ENCODE assay signal across 8 mouse cellular contexts in the genomic region with DNA sequence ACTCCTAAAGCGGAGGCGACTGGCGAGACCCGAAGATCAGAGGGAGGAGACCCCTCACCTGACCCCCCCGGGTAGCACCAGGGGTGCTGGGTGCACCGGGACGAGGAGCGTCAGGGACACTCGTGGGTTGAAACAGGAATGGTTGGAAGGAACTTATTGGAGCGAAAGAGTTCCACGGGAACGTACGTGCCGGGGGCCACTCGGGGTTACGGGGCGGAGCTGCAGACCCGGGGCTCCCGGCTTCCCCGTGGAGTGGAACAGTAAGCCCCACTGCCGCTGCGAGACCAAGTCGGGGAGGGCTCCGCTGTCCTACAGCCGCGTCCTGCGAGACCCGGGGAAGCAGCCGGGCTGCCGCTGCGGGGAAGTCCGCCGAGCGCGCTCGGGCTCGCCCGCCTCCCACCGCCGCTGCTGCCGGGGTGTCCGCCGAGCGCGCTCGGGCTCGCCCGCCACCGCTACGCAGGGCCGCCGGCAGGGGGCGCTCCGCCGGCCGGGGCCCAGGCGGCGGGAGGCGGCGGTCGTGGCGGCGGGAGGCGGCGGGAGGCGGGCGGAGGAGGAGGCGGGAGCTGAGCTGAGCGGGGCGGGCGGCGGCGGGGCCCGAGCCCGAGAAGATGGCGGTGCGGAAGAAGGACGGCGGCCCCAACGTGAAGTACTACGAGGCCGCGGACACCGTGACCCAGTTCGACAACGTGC. TPM values are rescaled to one million over a fixed set of nuclear protein-coding genes. Genes with fewer than 3 reads are reported as not detected.
DNase-seq lines count a peak whose midpoint lies in the region; ATAC-seq and TF ChIP-seq lines count a peak whose summit lies in the region.

A gene (plus strand): TSS at position 530 of the 690 bp plus-strand sequence.

- ATAC-seq in forebrain, postnatal 0 days: peak; percentile 84
- peak; percentile 84 for ATAC-seq in neural tube, embryonic 15.5 days (ENCODE audit: low FRiP score)

- H3K4me3 ChIP-seq in ES-E14 (ENCODE audit: insufficient read depth in 1 of 2, low read depth in 1 of 2, low read length in 2 of 2, poor library complexity in 1 of 2, severe bottlenecking in 1 of 2): peak within 1 kb of the TSS; percentile 88 to 99
- H3K4me3 ChIP-seq in forebrain, postnatal 0 days (ENCODE audit: low read depth, low read length): peak within 1 kb of the TSS; percentile 86
- peak within 1 kb of the TSS; percentile 85 for H3K4me3 ChIP-seq in layer of hippocampus, adult 2 months
- H3K4me3 ChIP-seq in lung, adult 2 months (replicated peaks; ENCODE audit: extremely low read depth, low read depth, low read length): peak within 1 kb of the TSS; percentile 99
- peak within 1 kb of the TSS; percentile 70 for H3K4me3 ChIP-seq in neural tube, embryonic 15.5 days (replicated peaks)

- intact Hi-C loops in heart, postnatal 36 days (cut with DNase I): loop anchor here (1.0 to 2.0 kb wide), 2 partner anchors 32 to 77 kb away; no protein-coding TSS in a partner anchor

- H3K9ac ChIP-seq in ES-E14 (ENCODE audit: insufficient read depth, low read depth, low read length, poor library complexity, severe bottlenecking): peak within 1 kb of the TSS; percentile 96
- peak within 1 kb of the TSS; percentile 90 for H3K9ac ChIP-seq in forebrain, postnatal 0 days
- peak within 1 kb of the TSS; percentile 94 for H3K9ac ChIP-seq in neural tube, embryonic 15.5 days (replicated peaks)

- in situ Hi-C loops in ES-E14 (cut with MboI; ENCODE audit: low sequenced_read_pairs in 2 of 2, unreplicated experiment in 2 of 2): no loop called here

- peak within 1 kb of the TSS; percentile 57 for H3K4me2 ChIP-seq in forebrain, postnatal 0 days (ENCODE audit: low read depth)
- peak within 1 kb of the TSS; percentile 83 for H3K4me2 ChIP-seq in neural tube, embryonic 15.5 days

- TF ChIP-seq CTCF in forebrain, postnatal 0 days (IDR thresholded peaks at IDR 0.05; ENCODE audit: low read depth): peak; percentile 31; the same call in 1 of the 2 replicates
- peak; percentile 39 for TF ChIP-seq CTCF in layer of hippocampus, adult 2 months (conservative IDR thresholded peaks at IDR 0.05)
- no peak for TF ChIP-seq CTCF in lung, adult 2 months (IDR thresholded peaks at IDR 0.05; ENCODE audit: insufficient read depth, low read length)

- H3K9me3 ChIP-seq in ES-E14 (ENCODE audit: control insufficient read depth, insufficient read depth, low read depth, low read length): no peaks in the 10 kb centered on the region
- no peaks in the 10 kb centered on the region for H3K9me3 ChIP-seq in forebrain, postnatal 0 days (ENCODE audit: low read length)
- H3K9me3 ChIP-seq in neural tube, embryonic 15.5 days (replicated peaks): no peaks in the 10 kb centered on the region

- peak within 1 kb of the TSS; percentile 52; the same call in 1 of the 2 replicates for H3K27ac ChIP-seq in ES-E14 (ENCODE audit: insufficient read depth, low read depth, low read length, poor library complexity, severe bottlenecking)
- peak within 1 kb of the TSS; percentile 95 for H3K27ac ChIP-seq in forebrain, postnatal 0 days (ENCODE audit: low read depth, low read length)
- H3K27ac ChIP-seq in layer of hippocampus, adult 2 months: peak within 1 kb of the TSS; percentile 96
- peak within 1 kb of the TSS; percentile 96 for H3K27ac ChIP-seq in neural tube, embryonic 15.5 days (replicated peaks)

- 1% methylated on average over 62 of the region's 86 CpGs for WGBS in forebrain, postnatal 0 days
- WGBS in lung, adult 2 months: under 1% methylated on average over 83 of the region's 86 CpGs
- WGBS in neural tube, embryonic 15.5 days: 2% methylated on average over 56 of the region's 86 CpGs

- TF ChIP-seq POLR2A in lung, adult 2 months (IDR thresholded peaks at IDR 0.05; ENCODE audit: borderline replicate concordance, extremely low read depth, low read depth, low read length): peak; percentile 75; the same call in 1 of the 2 replicates

- peak; percentile 43 for DNase-seq in ES-E14 (ENCODE audit: low read depth, low spot score)
- DNase-seq in cerebellum, adult 18-20 months: peak; percentile 89 to 94
- DNase-seq in forebrain, postnatal 0 days: peak; percentile 89
- DNase-seq in heart, postnatal 36 days: peak; percentile 87 to 90
- DNase-seq in layer of hippocampus, adult 2 months (ENCODE audit: low spot score in 2 of 2): peak; percentile 78 to 80
- peak; percentile 78 for DNase-seq in lung, adult 2 months
- DNase-seq in testis, postnatal 14 days (ENCODE audit: low spot score): peak; percentile 84

- H3K4me1 ChIP-seq in ES-E14 (ENCODE audit: control insufficient read depth in 2 of 2, insufficient read depth in 2 of 2, low read length in 2 of 2, poor library complexity in 1 of 2): peaks cover 2 to 9% of the 10 kb centered on the region in 2 experiments; a peak in 2 of 4 replicates
- H3K4me1 ChIP-seq in forebrain, postnatal 0 days (ENCODE audit: insufficient read depth): peaks cover 10% of the 10 kb centered on the region; the same call in 1 of the 2 replicates
- peaks cover 7% of the 10 kb centered on the region for H3K4me1 ChIP-seq in lung, adult 2 months (ENCODE audit: control insufficient read depth, insufficient read depth, low read length)
- H3K4me1 ChIP-seq in neural tube, embryonic 15.5 days: peaks cover 24% of the 10 kb centered on the region

- H3K36me3 ChIP-seq in ES-E14 (ENCODE audit: control insufficient read depth, insufficient read depth, low read length, poor library complexity, severe bottlenecking): no peaks in the 10 kb centered on the region
- H3K36me3 ChIP-seq in forebrain, postnatal 0 days (ENCODE audit: insufficient read depth): peaks cover 16% of the 10 kb centered on the region
- peaks cover 25% of the 10 kb centered on the region for H3K36me3 ChIP-seq in neural tube, embryonic 15.5 days

- H3K27me3 ChIP-seq in forebrain, postnatal 0 days (ENCODE audit: insufficient read depth, low read length): no peaks in the 10 kb centered on the region
- H3K27me3 ChIP-seq in neural tube, embryonic 15.5 days (replicated peaks): no peaks in the 10 kb centered on the region

TF ChIP-seq in ES-E14, 5 proteins besides CTCF, POLR2A, EP300 and RAD21:
- TF ChIP-seq ZNF384 (IDR thresholded peaks at IDR 0.05; ENCODE audit: low read depth, low read length) (no peak), MAFK (IDR thresholded peaks at IDR 0.05; ENCODE audit: insufficient read depth, low read depth, low read length) (no peak), CHD2 (IDR thresholded peaks at IDR 0.05; ENCODE audit: low read depth, low read length) (no peak), ZC3H11A (IDR thresholded peaks at IDR 0.05; ENCODE audit: borderline replicate concordance, low read depth, low read length) (no peak), HCFC1 (IDR thresholded peaks at IDR 0.05; ENCODE audit: borderline replicate concordance, insufficient read depth, low read length) (no peak)

RNA-seq across cellular contexts. Expression of the gene that starts here (rescaled TPM):
- total RNA-seq in ES-E14 (2012; rRNA removed): 18.9 and 22.8 TPM in 2 replicates
- total RNA-seq in forebrain, postnatal 0 days (2014; rRNA removed): 197 and 223 TPM in 2 replicates
- 117 and 134 TPM in 2 replicates for polyA plus RNA-seq in forebrain, postnatal 0 days (2015; fragmentation: Nextera tagmentation; extraction: Ambion mirVana)
- total RNA-seq in heart, postnatal 36 days (2021): 10 to 100 TPM; 79.8 to 82.7 TPM
- 100 to 1,000 TPM; 246 to 255 TPM for total RNA-seq in layer of hippocampus, adult 2 months (2021)
- polyA plus RNA-seq in lung, adult 2 months (2012; rRNA removed): 99.8 TPM in 2 replicates
- 138 and 149 TPM in 2 replicates for polyA plus RNA-seq in neural tube, embryonic 15.5 days (2015; fragmentation: Nextera tagmentation; extraction: Ambion mirVana)

Comparison
In these comparisons a context has a peak if more than half of its experiments do, and no peak if none do; other contexts are left out.
1. Peak in every context shown above with its lines: DNase-seq, ATAC-seq, H3K4me3 ChIP-seq and H3K27ac ChIP-seq.